Mouse (Mus musculus): ENCODE measurements around the gene Acox2. TPM values are rescaled to one million over a fixed set of nuclear protein-coding genes. Genes with fewer than 3 reads are reported as not detected.
A peak's percentile ranks its signal among the peaks of the same experiment; 100 is the strongest.

Gene Acox2
- polyA plus RNA-seq, 1 experiment from 2014 or later: not detected

DNA sequence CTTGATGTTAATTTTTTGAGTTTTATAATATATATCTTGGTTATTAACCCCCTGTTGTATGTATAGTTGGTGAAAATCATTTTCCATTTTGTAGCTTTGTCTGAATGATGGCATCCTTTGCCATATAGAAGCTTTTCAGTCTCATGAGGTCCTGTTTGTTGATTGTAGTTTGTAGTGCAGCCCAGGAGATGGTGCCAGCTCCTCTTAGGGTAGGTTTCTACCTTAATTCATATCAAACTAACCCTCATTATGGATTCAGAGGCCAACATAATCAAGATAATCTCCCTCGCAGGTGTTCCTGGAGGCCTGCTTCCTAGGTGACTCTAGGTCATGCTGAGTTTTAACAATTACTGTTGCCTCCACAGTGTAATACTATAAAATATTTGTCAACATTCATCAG, 3.1 kb upstream of the Acox2 start:
- no peak overlapping the region for H3K27ac ChIP-seq
- ATAC-seq (replicated peaks): no peak
- H3K27me3 ChIP-seq (replicated peaks): no peaks in the 10 kb centered on the region
- H3K9me3 ChIP-seq: no peaks in the 10 kb centered on the region
- no peak overlapping the region for H3K9ac ChIP-seq
- H3K36me3 ChIP-seq (replicated peaks): no peaks in the 10 kb centered on the region
- no peaks in the 10 kb centered on the region for H3K4me1 ChIP-seq
- WGBS: 44% methylated on average over 1 of the region's 1 CpGs
- no peak overlapping the region for H3K4me2 ChIP-seq
- no peak overlapping the region for H3K4me3 ChIP-seq

DNA sequence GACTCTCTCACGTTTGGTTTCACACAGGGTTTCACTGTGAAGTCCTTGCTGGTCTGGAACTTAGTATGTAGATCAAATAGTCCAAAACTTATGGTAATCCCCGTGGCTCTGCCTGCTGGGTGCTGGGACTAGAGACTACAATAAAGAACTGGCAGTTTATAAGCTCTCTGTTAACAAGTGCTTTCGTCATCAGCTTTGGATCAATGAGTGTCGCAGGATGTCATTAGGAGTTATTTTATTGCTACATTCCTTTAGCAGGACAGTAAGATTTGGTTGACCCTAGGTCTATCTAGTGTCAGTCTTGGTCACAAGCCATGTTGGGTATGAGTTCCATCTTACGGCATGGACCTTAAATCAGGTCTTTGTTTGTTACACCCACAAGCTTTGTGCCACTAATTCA, 1.1 kb upstream of the Acox2 start:
- Histone ChIP-seq H3K36me3 (replicated peaks) (no peaks in the 10 kb centered on the region), H3K4me3 (no peak overlapping the region), H3K4me1 (no peaks in the 10 kb centered on the region), H3K27me3 (replicated peaks) (no peaks in the 10 kb centered on the region), H3K9me3 (no peaks in the 10 kb centered on the region), H3K9ac (no peak overlapping the region), H3K4me2 (no peak overlapping the region), H3K27ac (no peak overlapping the region)
- 74% methylated on average over 5 of the region's 5 CpGs for WGBS
- ATAC-seq (replicated peaks): no peak

DNA sequence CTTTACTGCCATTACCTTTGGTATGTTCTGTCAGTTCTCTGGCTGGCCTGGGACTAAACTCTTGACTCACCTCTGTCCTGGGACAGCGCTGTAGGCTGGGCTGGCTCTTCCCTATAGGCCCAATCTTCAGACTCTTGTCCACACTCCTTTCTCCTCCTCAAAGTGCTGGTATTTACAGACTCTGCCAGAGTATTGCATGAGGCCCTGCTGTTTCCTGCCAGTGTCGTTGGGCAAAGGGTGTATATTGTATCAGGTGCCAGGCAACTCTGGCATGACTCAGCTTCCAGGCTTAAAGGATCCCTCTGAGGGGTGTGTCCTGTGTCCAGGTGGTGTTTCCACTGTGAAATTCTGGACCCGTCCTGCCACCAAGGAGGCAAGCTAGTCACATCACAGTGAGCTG, 401 bp downstream of the Acox2 start:
- Histone ChIP-seq H3K27ac (no peak overlapping the region), H3K9me3 (no peaks in the 10 kb centered on the region), H3K4me3 (no peak overlapping the region), H3K27me3 (replicated peaks) (no peaks in the 10 kb centered on the region), H3K9ac (no peak overlapping the region), H3K4me1 (no peaks in the 10 kb centered on the region), H3K36me3 (replicated peaks) (no peaks in the 10 kb centered on the region), H3K4me2 (no peak overlapping the region)
- WGBS: 81% methylated on average over 3 of the region's 3 CpGs
- no peak for ATAC-seq (replicated peaks)

DNA sequence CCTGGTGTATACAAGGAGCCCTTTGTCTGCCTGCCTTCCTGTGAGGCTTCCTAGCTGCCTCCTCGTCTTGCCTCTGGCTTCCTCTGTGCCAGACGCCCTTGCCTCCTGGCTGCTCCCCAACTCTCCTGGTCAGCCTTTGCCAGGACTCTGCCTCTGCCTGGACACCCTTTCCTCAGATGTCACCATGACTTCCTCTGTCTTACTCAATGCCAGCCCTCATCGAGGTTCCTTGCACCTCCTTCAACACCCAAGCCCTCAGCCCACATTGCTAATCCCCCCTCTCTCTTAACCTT, 872 bp downstream of the Acox2 start:
- Histone ChIP-seq H3K4me3 (no peak overlapping the region), H3K9me3 (no peaks in the 10 kb centered on the region), H3K27me3 (replicated peaks) (no peaks in the 10 kb centered on the region), H3K36me3 (replicated peaks) (no peaks in the 10 kb centered on the region), H3K27ac (no peak overlapping the region), H3K9ac (no peak overlapping the region), H3K4me2 (no peak overlapping the region), H3K4me1 (no peaks in the 10 kb centered on the region)
- no peak for ATAC-seq (replicated peaks)
- 50% methylated on average over 3 of the region's 3 CpGs for WGBS

DNA sequence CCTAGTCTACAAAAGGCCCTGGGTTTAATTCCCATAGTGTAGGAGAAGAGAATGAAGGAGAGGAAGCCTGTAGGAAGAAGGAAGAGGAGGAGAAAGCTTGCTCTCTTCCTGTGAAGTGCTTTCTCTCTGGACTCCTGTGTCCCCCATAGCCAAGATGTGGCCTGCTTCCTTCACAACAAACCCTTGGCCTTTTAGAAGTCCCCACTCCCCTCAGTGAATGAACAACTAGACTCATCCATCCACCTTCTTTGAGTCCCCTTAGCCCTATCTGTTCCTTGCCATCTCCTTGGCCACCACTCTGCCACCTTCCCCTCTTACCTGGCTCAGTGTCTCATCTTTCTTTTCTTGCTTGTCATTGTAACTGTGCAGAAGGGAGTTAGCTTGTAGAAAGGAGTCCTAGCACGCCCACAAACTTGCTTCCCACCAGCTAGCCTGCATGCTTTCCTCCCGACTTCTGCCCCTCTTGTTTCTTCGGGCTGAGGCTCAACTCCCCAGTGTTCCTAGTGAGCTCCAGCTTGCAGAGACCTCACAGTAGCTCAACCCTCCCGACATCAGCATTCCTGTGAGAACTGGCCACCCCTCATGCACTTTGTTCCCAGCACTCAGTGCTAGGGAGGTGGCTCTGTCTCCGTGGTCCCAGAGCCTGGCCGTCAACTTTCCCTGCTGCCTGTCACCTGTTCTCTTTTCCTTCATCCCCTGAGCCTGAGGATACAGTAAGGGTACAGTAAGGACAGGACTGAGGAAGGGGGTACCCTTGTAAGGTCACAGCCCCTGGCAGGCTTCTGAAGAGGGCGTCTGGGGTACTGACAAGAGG, 1.4 kb downstream of the Acox2 start:
- Histone ChIP-seq H3K27me3 (replicated peaks) (no peaks in the 10 kb centered on the region), H3K4me2 (no peak overlapping the region), H3K4me1 (no peaks in the 10 kb centered on the region), H3K36me3 (replicated peaks) (no peaks in the 10 kb centered on the region), H3K9me3 (no peaks in the 10 kb centered on the region), H3K27ac (no peak overlapping the region), H3K4me3 (no peak overlapping the region), H3K9ac (no peak overlapping the region)
- 60% methylated on average over 7 of the region's 7 CpGs for WGBS
- no peak for ATAC-seq (replicated peaks)

DNA sequence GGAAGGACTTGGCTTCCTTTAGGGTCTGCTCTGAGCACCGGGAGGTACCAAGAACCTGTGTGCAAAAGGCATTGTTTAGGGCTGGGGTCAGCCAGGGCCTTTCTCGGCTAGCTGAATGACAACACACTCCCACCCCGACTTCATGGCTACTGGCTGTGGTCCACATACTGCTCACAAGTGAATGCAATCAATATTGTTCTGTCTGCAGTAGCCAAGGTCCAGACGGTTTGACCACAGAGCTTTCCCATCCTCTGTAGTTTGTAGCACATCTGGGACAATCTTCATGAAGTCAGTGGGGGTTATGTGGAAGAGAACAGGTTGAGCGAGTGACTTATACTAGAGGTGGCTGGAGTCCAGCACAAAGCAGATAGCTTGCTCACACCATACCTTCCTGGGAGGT, 2.3 kb downstream of the Acox2 start:
- H3K27me3 ChIP-seq (replicated peaks): no peaks in the 10 kb centered on the region
- no peak overlapping the region for H3K4me3 ChIP-seq
- no peak overlapping the region for H3K4me2 ChIP-seq
- 77% methylated on average over 5 of the region's 5 CpGs for WGBS
- no peak for ATAC-seq (replicated peaks)
- no peaks in the 10 kb centered on the region for H3K4me1 ChIP-seq
- H3K27ac ChIP-seq: no peak overlapping the region
- H3K9me3 ChIP-seq: no peaks in the 10 kb centered on the region
- no peak overlapping the region for H3K9ac ChIP-seq
- no peaks in the 10 kb centered on the region for H3K36me3 ChIP-seq (replicated peaks)

DNA sequence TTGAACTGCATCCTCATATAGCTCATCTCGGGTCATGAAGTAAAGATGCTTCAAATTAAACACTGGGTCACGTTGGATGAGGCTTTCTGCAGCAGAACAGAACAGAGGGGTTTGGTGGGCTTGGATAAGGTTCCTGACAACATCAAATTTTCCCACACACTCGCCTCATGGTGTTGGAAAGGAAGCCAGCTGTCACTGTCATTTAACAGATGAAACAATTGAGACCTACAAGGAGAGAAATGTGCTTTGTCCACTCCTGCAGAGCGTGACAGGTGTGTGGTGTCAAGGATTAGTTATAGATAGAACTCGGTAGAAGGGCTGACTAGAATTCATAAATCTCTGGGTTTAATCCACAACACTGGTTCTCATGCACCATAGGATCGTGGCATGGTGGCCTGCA, 3.1 kb downstream of the Acox2 start:
- WGBS: 65% methylated on average over 6 of the region's 6 CpGs

DNA sequence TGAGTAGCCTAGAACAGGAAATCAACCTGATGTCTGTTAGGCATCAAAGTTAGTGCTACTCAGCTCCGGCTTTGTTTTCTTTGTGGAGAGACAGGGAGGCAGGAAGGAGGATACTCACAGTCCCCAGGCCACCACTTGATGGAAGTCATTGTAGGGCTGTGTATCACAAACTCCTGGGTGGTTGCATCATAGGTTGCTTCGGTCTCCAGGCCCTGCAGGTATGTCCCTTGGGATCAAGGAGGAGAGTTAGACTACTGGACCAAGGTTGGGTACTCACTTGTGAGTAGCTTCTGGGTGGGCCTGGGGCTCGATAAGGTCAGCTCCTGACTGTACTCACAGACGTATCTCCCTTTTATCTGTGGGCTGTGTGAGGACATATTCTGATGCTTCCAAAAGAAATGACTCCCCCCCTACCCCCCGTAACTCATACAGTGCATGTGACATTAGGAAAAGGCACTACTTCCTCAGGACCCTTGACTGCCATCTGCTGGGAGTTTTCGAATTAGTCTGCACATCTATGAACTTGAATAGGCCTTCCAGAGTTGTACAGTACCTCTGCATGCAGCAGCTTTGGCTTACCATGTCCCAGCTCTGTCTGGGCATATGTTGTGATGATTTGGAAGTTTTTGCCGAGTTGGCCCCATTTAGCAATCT, 4.0 kb downstream of the Acox2 start:
- Histone ChIP-seq H3K36me3 (replicated peaks) (no peaks in the 10 kb centered on the region), H3K4me3 (no peak overlapping the region), H3K27ac (no peak overlapping the region), H3K9me3 (no peaks in the 10 kb centered on the region), H3K4me2 (no peak overlapping the region), H3K4me1 (no peaks in the 10 kb centered on the region), H3K9ac (no peak overlapping the region), H3K27me3 (replicated peaks) (no peaks in the 10 kb centered on the region)
- peak; percentile 74 for ATAC-seq (replicated peaks)
- WGBS: 76% methylated on average over 7 of the region's 7 CpGs

More for the DNA sequence above, 3.1 kb downstream of the Acox2 start:
- Histone ChIP-seq H3K9me3 (no peaks in the 10 kb centered on the region), H3K4me2 (no peak overlapping the region), H3K4me3 (no peak overlapping the region), H3K4me1 (no peaks in the 10 kb centered on the region), H3K27me3 (replicated peaks) (no peaks in the 10 kb centered on the region), H3K9ac (no peak overlapping the region), H3K36me3 (replicated peaks) (no peaks in the 10 kb centered on the region), H3K27ac (no peak overlapping the region)
- no peak for ATAC-seq (replicated peaks)

DNA sequence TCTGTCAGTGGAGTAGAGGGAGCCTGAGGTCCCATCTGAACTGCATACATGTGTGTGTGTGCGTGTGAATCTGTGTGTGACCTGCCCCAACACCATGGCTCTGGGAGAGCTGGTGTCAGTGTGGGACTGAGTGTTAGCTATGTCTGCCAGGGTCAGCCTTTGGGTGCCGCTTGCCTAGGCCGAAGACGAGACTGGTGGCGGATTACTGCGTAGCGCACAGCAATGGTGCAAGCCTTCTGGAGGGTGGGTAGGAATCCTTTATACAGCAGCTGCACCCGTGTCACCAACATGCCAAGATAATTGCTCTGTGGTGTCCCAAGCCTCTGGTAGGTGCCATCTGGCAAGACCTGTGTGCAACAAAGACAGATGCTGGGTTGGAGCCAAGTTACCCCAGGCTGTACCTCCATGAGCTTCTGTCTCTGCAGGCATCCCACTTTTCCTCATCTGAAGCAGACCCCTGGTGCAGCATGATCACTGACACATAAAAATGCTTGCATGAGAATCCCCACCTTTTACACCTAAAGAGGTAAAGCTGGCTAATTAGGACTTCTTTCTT, 7.7 kb downstream of the Acox2 start:
- H3K9me3 ChIP-seq: no peaks in the 10 kb centered on the region
- no peak overlapping the region for H3K27ac ChIP-seq
- no peak for ATAC-seq (replicated peaks)
- H3K4me2 ChIP-seq: no peak overlapping the region
- no peak overlapping the region for H3K9ac ChIP-seq
- no peaks in the 10 kb centered on the region for H3K27me3 ChIP-seq (replicated peaks)
- H3K36me3 ChIP-seq (replicated peaks): no peaks in the 10 kb centered on the region
- WGBS: 90% methylated on average over 8 of the region's 8 CpGs
- no peak overlapping the region for H3K4me3 ChIP-seq
- H3K4me1 ChIP-seq: no peaks in the 10 kb centered on the region

DNA sequence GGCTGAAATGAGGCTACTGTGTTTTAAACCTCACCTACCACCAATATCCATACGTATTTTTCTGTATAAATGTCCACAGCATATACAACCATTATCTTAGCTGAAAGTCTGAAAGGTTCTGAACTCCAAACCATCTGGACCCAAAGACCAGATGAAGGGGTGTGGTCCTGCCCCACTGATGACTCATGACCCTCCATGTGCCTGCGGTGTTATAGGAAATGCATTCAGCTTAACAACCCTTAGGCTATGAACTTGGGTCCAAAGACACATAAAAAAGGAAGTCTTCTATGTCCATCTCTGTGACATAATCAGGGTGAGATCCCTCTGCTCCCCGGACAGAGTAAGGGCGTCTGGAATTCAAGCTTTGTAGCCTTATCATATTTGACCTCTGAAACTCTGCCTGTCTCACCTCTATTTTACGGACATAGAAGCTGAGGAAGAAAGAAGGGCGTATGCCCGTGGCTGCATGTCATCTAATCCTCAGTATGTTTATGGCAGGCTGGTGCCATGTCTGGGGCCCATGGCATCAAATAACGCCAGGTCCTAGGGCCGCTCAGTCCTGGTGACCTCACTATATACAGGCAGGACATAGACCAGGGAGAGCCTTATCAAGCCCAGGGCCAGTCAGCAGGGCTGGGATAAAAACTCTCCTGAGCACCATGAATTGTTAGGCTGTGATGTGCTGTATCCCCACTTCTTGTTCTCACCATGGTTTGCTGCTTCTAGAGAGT, 8.8 kb downstream of the Acox2 start:
- ATAC-seq (replicated peaks): no peak
- Histone ChIP-seq H3K4me3 (no peak overlapping the region), H3K4me1 (no peaks in the 10 kb centered on the region), H3K9ac (no peak overlapping the region), H3K36me3 (replicated peaks) (no peaks in the 10 kb centered on the region), H3K4me2 (no peak overlapping the region), H3K9me3 (no peaks in the 10 kb centered on the region), H3K27ac (no peak overlapping the region), H3K27me3 (replicated peaks) (no peaks in the 10 kb centered on the region)
- WGBS: 90% methylated on average over 9 of the region's 9 CpGs

DNA sequence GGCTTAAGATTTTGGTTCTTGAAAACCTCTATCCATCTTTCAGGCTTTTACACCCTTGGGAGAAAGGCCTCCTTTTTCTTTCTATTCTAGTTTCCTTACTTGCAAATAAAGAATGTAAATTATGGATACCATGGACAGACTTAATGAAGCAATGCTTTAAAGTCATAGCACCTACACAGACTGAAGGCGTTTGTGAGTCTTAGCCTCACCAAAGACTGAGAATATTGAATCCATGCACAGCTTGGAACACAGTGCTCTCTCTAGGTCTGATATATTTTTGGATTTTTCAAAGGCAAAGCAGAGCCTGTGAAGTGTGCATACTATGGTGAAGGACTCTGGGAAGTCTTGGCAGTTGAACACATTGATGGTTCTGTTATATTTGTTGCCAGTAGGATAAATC, 9.9 kb downstream of the Acox2 start:
- no peaks in the 10 kb centered on the region for H3K4me1 ChIP-seq
- no peak overlapping the region for H3K4me3 ChIP-seq
- ATAC-seq (replicated peaks): no peak
- no peak overlapping the region for H3K4me2 ChIP-seq
- H3K27ac ChIP-seq: no peak overlapping the region
- H3K9ac ChIP-seq: no peak overlapping the region
- 90% methylated on average over 1 of the region's 1 CpGs for WGBS
- no peaks in the 10 kb centered on the region for H3K36me3 ChIP-seq (replicated peaks)
- H3K27me3 ChIP-seq (replicated peaks): no peaks in the 10 kb centered on the region
- H3K9me3 ChIP-seq: no peaks in the 10 kb centered on the region

DNA sequence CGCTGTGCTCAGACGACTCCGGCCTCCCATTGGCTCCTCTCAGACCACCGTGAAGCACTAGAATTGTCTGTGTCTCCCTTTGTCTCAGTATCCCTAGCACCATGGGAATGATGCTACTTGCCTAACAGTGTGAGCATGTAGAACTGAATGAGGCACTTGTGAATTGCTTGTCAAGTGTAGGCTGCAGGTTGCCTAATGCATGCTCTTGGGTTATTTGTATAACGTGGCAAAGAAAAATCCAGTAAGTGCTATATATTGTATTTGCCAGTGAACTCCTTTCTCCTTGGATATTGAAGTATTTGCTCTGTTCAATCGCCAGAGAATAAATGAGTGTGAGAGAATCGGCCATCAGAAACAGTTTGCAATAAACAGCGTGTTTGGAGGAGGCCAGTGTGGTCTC, 12.3 kb downstream of the Acox2 start:
- Histone ChIP-seq H3K4me2 (no peak overlapping the region), H3K9me3 (no peaks in the 10 kb centered on the region), H3K27me3 (replicated peaks) (no peaks in the 10 kb centered on the region), H3K4me1 (peaks cover 10% of the 10 kb centered on the region), H3K9ac (no peak overlapping the region), H3K27ac (no peak overlapping the region), H3K4me3 (no peak overlapping the region), H3K36me3 (replicated peaks) (no peaks in the 10 kb centered on the region)
- 85% methylated on average over 8 of the region's 8 CpGs for WGBS
- ATAC-seq (replicated peaks): no peak

Data from midbrain, embryonic 15.5 days (tissue).